In genomic region chr6:84779987-84780386, GRCm38 (mm10) we compare ENCODE assay signal across 20 mouse cellular contexts.
DNase-seq lines count a peak whose midpoint lies in the region; ATAC-seq and TF ChIP-seq lines count a peak whose summit lies in the region.
"Had no signal": no experiment of that assay in that cellular context is flagged by ENCODE, and none has a peak within 500 bp of the region (broad histone marks: within the 10 kb centered on the region; RNA-seq: fewer than 3 reads in every experiment).

No protein-coding gene starts in this region.

- DNase-seq in kidney, adult 2 months = peak; percentile 4
- no peak for DNase-seq in kidney, postnatal 10 days
- DNase-seq in hindbrain, embryonic 10.5 days (ENCODE audit: low spot score) = peak; percentile 47
- DNase-seq in limb, embryonic 10.5 days (ENCODE audit: low spot score) = peak; percentile 39
- DNase-seq in left cerebral cortex, adult 18-20 months (ENCODE audit: low spot score in 2 of 2) = no peak
- DNase-seq in spleen, adult 18-20 months = no peak
- DNase-seq: cerebellum, adult 8-10 months; gastrocnemius, postnatal 10 days; heart, adult 18-20 months; kidney, adult 18-20 months; kidney, postnatal 25 days; liver, postnatal 0 days; lung, postnatal 14 days; right cerebral cortex, postnatal 25 days had no signal

- no peaks in the 10 kb centered on the region for H3K27me3 ChIP-seq in kidney, adult 2 months (replicated peaks; ENCODE audit: control insufficient read depth, insufficient read depth, low read length)
- H3K27me3 ChIP-seq in hindbrain, embryonic 10.5 days (ENCODE audit: insufficient read depth, poor library complexity, severe bottlenecking) = no peaks in the 10 kb centered on the region
- H3K27me3 ChIP-seq in limb, embryonic 10.5 days (ENCODE audit: low read depth, poor library complexity, severe bottlenecking) = no peaks in the 10 kb centered on the region
- H3K27me3 ChIP-seq in forebrain, embryonic 13.5 days = no peaks in the 10 kb centered on the region
- H3K27me3 ChIP-seq: Patski had no signal

- no peak overlapping the region for H3K9ac ChIP-seq in forebrain, embryonic 13.5 days
- H3K9ac ChIP-seq: liver, postnatal 0 days had no signal

- H3K27ac ChIP-seq in kidney, adult 2 months (ENCODE audit: insufficient read depth, low read depth, low read length) = no peak overlapping the region
- peak overlapping the region; percentile 72 for H3K27ac ChIP-seq in hindbrain, embryonic 10.5 days
- no peak overlapping the region for H3K27ac ChIP-seq in limb, embryonic 10.5 days
- no peak overlapping the region for H3K27ac ChIP-seq in forebrain, embryonic 13.5 days
- H3K27ac ChIP-seq: stomach, postnatal 0 days had no signal

- no peak overlapping the region for H3K4me2 ChIP-seq in forebrain, embryonic 13.5 days

- TF ChIP-seq POLR2A in kidney, adult 2 months (IDR thresholded peaks at IDR 0.05; ENCODE audit: low read depth, low read length) = no peak

- H3K4me1 ChIP-seq in kidney, adult 2 months (ENCODE audit: control insufficient read depth, insufficient read depth, low read length) = no peaks in the 10 kb centered on the region; the same call in 1 of the 2 replicates
- H3K4me1 ChIP-seq in hindbrain, embryonic 10.5 days (replicated peaks) = peaks cover 18% of the 10 kb centered on the region
- H3K4me1 ChIP-seq in limb, embryonic 10.5 days = no peaks in the 10 kb centered on the region
- peaks cover 18% of the 10 kb centered on the region; the same call in 1 of the 2 replicates for H3K4me1 ChIP-seq in forebrain, embryonic 13.5 days

- no peak overlapping the region for H3K4me3 ChIP-seq in kidney, adult 2 months (ENCODE audit: insufficient read depth, low read depth, low read length)
- H3K4me3 ChIP-seq in hindbrain, embryonic 10.5 days = no peak overlapping the region
- no peak overlapping the region for H3K4me3 ChIP-seq in limb, embryonic 10.5 days
- H3K4me3 ChIP-seq in forebrain, embryonic 13.5 days = no peak overlapping the region
- H3K4me3 ChIP-seq: erythroblast, embryonic 14.5 days; myocyte had no signal

- H3K9me3 ChIP-seq in hindbrain, embryonic 10.5 days = no peaks in the 10 kb centered on the region
- no peaks in the 10 kb centered on the region for H3K9me3 ChIP-seq in limb, embryonic 10.5 days (replicated peaks)
- no peaks in the 10 kb centered on the region for H3K9me3 ChIP-seq in forebrain, embryonic 13.5 days (replicated peaks)

- TF ChIP-seq CTCF in kidney, adult 2 months (conservative IDR thresholded peaks at IDR 0.05; ENCODE audit: insufficient read depth, insufficient read length, low read depth, low read length) = no peak

- no peaks in the 10 kb centered on the region for H3K36me3 ChIP-seq in kidney, adult 2 months (ENCODE audit: control insufficient read depth, insufficient read depth, low read length)
- no peaks in the 10 kb centered on the region for H3K36me3 ChIP-seq in hindbrain, embryonic 10.5 days
- no peaks in the 10 kb centered on the region for H3K36me3 ChIP-seq in limb, embryonic 10.5 days
- no peaks in the 10 kb centered on the region for H3K36me3 ChIP-seq in forebrain, embryonic 13.5 days (ENCODE audit: poor library complexity, severe bottlenecking)

- WGBS in kidney, adult 2 months = 70% methylated on average over 5 of the region's 5 CpGs
- WGBS in hindbrain, embryonic 10.5 days = 43% methylated on average over 5 of the region's 5 CpGs
- WGBS in limb, embryonic 10.5 days = 19% methylated on average over 5 of the region's 5 CpGs
- 82% methylated on average over 5 of the region's 5 CpGs for WGBS in forebrain, embryonic 13.5 days

- ATAC-seq in monocyte, adult 5-6 weeks (replicated peaks; ENCODE audit: insufficient number of reproducible peaks, low FRiP score, low TSS enrichment, poor library complexity, severe bottlenecking) = no peak
- ATAC-seq in forebrain, embryonic 13.5 days = no peak
- ATAC-seq: liver, postnatal 0 days; Patski had no signal

Comparison
In these comparisons a context has a peak if more than half of its experiments do, and no peak if none do; other contexts are left out.
1. DNase-seq: peak in kidney, adult 2 months (single experiment), hindbrain, embryonic 10.5 days (single experiment) and limb, embryonic 10.5 days (single experiment); none in kidney, postnatal 10 days (single experiment), left cerebral cortex, adult 18-20 months (0 of 2) and spleen, adult 18-20 months (0 of 2).